Mouse (Mus musculus) brown adipose tissue, adult 24 weeks (tissue): ENCODE results near the gene Cacna1c. TPM values are rescaled to one million over a fixed set of nuclear protein-coding genes. Genes with fewer than 3 reads are reported as not detected.

ENCODE experiments used
- H3K27ac ChIP-seq: fragments of 200-500 bp; replicated peaks from 2 replicates; pipeline ENCODE4 v1.5.1; 2012; ENCODE audit warnings: low read depth, mild to moderate bottlenecking, low read length
- H3K4me1 ChIP-seq: fragments of 200-500 bp; 2 replicates; pipeline ENCODE4 v1.6.1; 2012; ENCODE audit warnings: low read length, mixed read lengths; ENCODE audit not compliant: control insufficient read depth, insufficient read depth, insufficient read length
- H3K4me3 ChIP-seq: fragments of 200-500 bp; 2 replicates; pipeline ENCODE4 v1.5.1; 2012; ENCODE audit warnings: low read depth, mild to moderate bottlenecking, low read length, moderate library complexity; ENCODE audit not compliant: insufficient read depth
- polyA plus RNA-seq: library from polyadenylated mRNA; stranded (reverse); fragments of >200 nt; gene quantifications from 2 replicates; pipeline ENCODE4 v1.2.4, GENCODE M21; 2012; ENCODE audit not compliant: missing spikeins, insufficient read depth, insufficient read length

Cacna1c gene
- polyA plus RNA-seq, 1 experiment, result 0.48 TPM

DNA sequence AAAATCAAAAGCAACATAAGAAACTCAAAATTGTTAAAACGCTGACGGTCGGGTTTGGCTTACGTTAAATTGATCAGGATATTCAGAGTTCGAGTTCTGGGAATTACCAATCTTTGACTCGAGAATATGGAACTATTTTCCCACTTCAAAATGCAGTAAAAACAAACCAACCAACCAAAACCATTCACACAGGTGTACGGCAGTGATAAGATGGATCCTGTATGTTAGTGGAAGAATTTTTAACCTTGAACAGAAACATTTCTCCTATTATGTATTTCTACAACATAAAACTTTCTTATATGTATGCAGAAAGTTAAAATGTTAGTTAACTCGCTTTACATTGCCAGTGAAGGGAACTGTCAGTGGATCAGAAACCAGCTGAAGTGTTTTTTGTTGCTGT, 635.0 kb downstream of the Cacna1c start:
- no peak overlapping the region for H3K27ac ChIP-seq
- H3K4me1 ChIP-seq, result peaks cover 3% of the 10 kb centered on the region; the same call in 1 of the 2 replicates
- H3K4me3 ChIP-seq, result peak overlapping the region; percentile 75

DNA sequence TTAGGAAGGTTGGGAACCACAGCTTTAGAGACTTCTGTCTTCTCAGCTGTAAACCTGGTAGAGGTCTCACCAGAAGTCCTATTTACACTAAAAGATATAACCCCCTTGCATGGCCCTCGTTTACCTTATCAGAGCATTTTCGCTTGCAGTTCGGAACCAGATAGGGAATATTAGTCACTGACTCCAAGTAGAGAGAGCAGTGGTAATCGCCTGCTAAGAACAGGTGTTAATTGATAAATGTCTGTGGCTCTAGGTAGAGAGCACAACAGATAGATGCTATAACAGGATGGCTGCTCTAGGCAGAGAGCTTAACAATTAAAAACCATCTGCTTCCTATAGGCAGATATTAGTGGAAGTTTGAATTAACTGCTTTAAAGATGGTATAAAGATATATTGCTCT, 657.6 kb downstream of the Cacna1c start:
- no peaks in the 10 kb centered on the region for H3K4me1 ChIP-seq
- H3K27ac ChIP-seq, result no peak overlapping the region
- H3K4me3 ChIP-seq, result no peak overlapping the region

Other genes with a start within 250 kb of the Cacna1c start
- gene Dcp1b, start 21.2 kb downstream of the Cacna1c start, polyA plus RNA-seq, result 4.9 and 5.8 TPM in 2 replicates
- not detected in 2 replicates for gene Cacna2d4, start 40.1 kb upstream of the Cacna1c start, polyA plus RNA-seq
- gene Lrtm2, start 134.3 kb upstream of the Cacna1c start, polyA plus RNA-seq, result 0.54 TPM in 1 of 2 replicates, not detected in the other
- gene Adipor2, start 221.3 kb upstream of the Cacna1c start, polyA plus RNA-seq, result 370 and 390 TPM in 2 replicates